Mouse (Mus musculus): ENCODE measurements at regions not wholly inside any gene's neighbourhood (a gene's known extent, or its start where the extent isn't known, plus 50 kb on each side); places are given as distances from the start of the nearest gene placed in this dataset.

DNA sequence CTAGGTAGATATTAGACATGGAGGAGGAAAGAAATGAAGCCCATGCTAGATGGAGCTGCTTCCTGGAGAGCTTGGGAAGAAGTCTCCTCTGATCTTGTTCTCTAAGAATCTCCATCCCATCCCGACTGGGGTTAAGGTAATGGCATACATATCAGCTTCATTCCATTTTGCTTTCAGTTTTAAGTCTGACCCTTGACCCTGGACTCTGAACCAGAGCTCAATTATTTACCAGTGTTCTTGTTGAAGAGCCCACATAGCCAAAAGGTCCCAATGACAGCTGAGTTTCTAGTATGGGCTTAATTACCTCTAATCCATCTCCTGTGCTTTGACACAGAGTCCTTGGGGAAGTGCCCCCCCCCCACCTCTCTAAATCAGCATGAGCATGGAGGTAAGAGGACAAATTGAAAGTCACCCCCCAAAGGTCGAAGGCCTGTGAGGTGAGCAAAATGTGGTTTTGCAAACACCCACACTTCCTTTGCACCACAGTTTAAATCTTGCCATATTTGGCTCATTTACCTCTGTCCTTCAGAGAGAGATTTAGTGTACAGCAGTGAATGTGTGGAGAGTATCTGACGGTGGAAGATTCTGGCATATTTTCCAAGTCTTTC lies 371.5 kb downstream of the Ets1 start:
- no peak for TF ChIP-seq E2F4 (IDR thresholded peaks at IDR 0.05; ENCODE audit: insufficient read depth)
- no peak for TF ChIP-seq SRF (IDR thresholded peaks at IDR 0.05; ENCODE audit: control insufficient read depth, insufficient read length, low read depth)
- no peak for TF ChIP-seq POLR2AphosphoS2 (IDR thresholded peaks at IDR 0.05; ENCODE audit: insufficient read length, low read depth)
